Mouse (Mus musculus) limb, embryonic 11.5 days (tissue): ENCODE measurements around the gene Ttc12. TPM values are rescaled to one million over a fixed set of nuclear protein-coding genes. Genes with fewer than 3 reads are reported as not detected.

Experiments used
- ATAC-seq: fragments of 200-750 bp; cut with Nextera tagmentation; 2 replicates; pipeline ENCODE4 v1.8.0; 2017; ENCODE audit warnings: low read depth; ENCODE audit not compliant: insufficient number of reproducible peaks, low FRiP score, low TSS enrichment
- DNase-seq: peaks from one replicate; pipeline ENCODE4 v3.0.0-alpha.2; 2015; ENCODE audit warnings: low spot score
- H3K27ac ChIP-seq: fragments of 300-500 bp; sonication (generic); replicated peaks from 2 replicates; pipeline ENCODE4 v1.5.1; 2014; ENCODE audit warnings: low read depth, mild to moderate bottlenecking, low read length
- H3K27me3 ChIP-seq: fragments of 300-500 bp; sonication (generic); 2 replicates; pipeline ENCODE4 v1.6.1; 2014; ENCODE audit warnings: mild to moderate bottlenecking, low read length, mixed read lengths; ENCODE audit not compliant: control insufficient read depth, insufficient read depth
- H3K36me3 ChIP-seq: fragments of 300-500 bp; sonication (generic); 2 replicates; pipeline ENCODE4 v1.6.1; 2014; ENCODE audit warnings: mild to moderate bottlenecking, low read length, moderate library complexity, mixed read lengths; ENCODE audit not compliant: control insufficient read depth, insufficient read depth
- H3K4me1 ChIP-seq: fragments of 300-500 bp; sonication (generic); 2 replicates; pipeline ENCODE4 v1.6.1; 2014; ENCODE audit warnings: low read length, mixed read lengths; ENCODE audit not compliant: control insufficient read depth, insufficient read depth
- H3K4me2 ChIP-seq: fragments of 300-500 bp; sonication (generic); 2 replicates; pipeline ENCODE4 v1.6.1; 2014; ENCODE audit warnings: low read depth, mild to moderate bottlenecking, moderate library complexity; ENCODE audit not compliant: severe bottlenecking
- H3K4me3 ChIP-seq: fragments of 300-500 bp; sonication (generic); 2 replicates; pipeline ENCODE4 v1.5.1; 2014; ENCODE audit warnings: low read depth, low read length
- H3K9ac ChIP-seq: fragments of 300-500 bp; sonication (generic); 2 replicates; pipeline ENCODE4 v1.6.1; 2014; ENCODE audit warnings: mild to moderate bottlenecking, low read length
- H3K9me3 ChIP-seq: fragments of 300-500 bp; sonication (generic); 2 replicates; pipeline ENCODE4 v1.6.1; 2016; ENCODE audit warnings: low read length; ENCODE audit not compliant: control insufficient read depth
- WGBS: fragments of 180-500 bp; shearing (Covaris S2); extraction: QIAGEN DNeasy Blood & Tissue Kit; methylation state at CpG from one replicate; pipeline ENCODE4 v1.1.7; 2014; 5-methylcytosine and 5-hydroxymethylcytosine counted together
- polyA plus RNA-seq: library from polyadenylated mRNA; unstranded; fragments of >200 nt; fragmentation: Nextera tagmentation; extraction: Ambion mirVana; gene quantifications from 2 replicates; pipeline ENCODE4 v1.2.1, GENCODE M21; 2014

Ttc12 gene
- polyA plus RNA-seq, 1 experiment from 2014 or later, result 1.8 TPM

DNA sequence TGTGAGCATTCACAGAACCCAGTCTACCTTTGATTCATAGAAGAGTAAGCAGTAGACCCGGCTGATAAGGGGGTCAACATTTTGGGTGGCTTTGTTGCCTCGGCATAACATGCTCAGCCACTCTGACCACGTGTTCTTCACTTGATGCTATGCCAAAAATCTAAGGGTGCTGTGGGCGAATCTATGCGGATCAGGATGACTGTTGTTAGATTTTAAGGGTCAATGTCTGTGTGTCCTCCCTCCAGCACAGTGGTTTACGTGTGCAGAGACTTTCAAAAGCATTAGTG lies 1.6 kb upstream of the Ttc12 start:
- no peak overlapping the region for H3K9ac ChIP-seq
- DNase-seq (no peak), ATAC-seq (no peak)
- H3K4me2 ChIP-seq, result no peak overlapping the region
- H3K27ac ChIP-seq, result no peak overlapping the region
- no peaks in the 10 kb centered on the region for H3K9me3 ChIP-seq
- H3K4me3 ChIP-seq, result no peak overlapping the region
- WGBS, result 83% methylated on average over 6 of the region's 6 CpGs
- H3K4me1 ChIP-seq, result peaks cover 10% of the 10 kb centered on the region; the same call in 1 of the 2 replicates
- no peaks in the 10 kb centered on the region for H3K27me3 ChIP-seq
- no peaks in the 10 kb centered on the region for H3K36me3 ChIP-seq

DNA sequence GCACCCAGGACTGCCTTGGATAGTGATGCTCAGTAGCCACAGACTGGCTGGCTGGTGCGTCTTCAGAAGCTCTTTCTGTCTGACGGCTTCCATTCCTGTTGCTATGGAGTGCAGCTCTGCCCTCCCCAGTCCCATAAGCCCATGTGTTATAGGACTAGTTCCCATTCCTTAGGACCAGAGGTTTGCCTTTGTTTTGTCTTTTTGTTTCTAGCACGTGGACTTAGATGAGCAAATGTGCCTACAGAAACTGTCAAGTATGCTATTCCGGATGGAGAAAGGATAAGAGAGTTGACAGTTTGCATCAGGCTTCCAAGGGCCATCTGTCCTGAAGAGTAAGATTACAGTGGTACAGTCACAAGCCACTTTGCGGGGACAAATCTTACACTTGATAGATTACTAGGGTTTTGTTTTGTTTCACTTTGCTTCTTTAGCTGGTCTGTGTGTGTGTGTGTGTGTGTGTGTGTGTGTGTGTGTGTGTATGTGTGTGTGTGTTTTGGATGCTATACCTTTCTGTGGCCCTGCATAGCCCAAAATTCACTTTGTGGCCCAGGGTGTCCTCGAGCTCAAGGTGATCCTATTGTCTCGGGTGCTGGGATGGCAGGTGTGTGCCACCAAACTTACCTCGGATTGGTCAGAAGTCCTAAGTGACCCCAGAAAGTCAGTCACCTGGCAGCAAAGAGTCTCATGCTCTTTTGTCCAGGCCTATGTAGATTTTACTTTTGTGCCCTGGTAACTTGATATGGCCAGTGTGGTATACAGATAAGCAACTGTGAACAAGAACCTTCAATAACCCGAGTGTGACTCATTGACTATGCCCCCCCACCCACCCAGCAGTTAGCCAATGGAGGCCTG lies 1.0 kb upstream of the Ttc12 start:
- Histone ChIP-seq H3K27ac (no peak overlapping the region), H3K9ac (no peak overlapping the region), H3K27me3 (no peaks in the 10 kb centered on the region), H3K4me1 (peaks cover 10% of the 10 kb centered on the region; the same call in 1 of the 2 replicates), H3K4me2 (no peak overlapping the region), H3K9me3 (no peaks in the 10 kb centered on the region), H3K4me3 (peak overlapping the region; percentile 57; the same call in 1 of the 2 replicates), H3K36me3 (no peaks in the 10 kb centered on the region)
- WGBS, result 73% methylated on average over 9 of the region's 9 CpGs
- DNase-seq (peak; percentile 16), ATAC-seq (no peak)

DNA sequence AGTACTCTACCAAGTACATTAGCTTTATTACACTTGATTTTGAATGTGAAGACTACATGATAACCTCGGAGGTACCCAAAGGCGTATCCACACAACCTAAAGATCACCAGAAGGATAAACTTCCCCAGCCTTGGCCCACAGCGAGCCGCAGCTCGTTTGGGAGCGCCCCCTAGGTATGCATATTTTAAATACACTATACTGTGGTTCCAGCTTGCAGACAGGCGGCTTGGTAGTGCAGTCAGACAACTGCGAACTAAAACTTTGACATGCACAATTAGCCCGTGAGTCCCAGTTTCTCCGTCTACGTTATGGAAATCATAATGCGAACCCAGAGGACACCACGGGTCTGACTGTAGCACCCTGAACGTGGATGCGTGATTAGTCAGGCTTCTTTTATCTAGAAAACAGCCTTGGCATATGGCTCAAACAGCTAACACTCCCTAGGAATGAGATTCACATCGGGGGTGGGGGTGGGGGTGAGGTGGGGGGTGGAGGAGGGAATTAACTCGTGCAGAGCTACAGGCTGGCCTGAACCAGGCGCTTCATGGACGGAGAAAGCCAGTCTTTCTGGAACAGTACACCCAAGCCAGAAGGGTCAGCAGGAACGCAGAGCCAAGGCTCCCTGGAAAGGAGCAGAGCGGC lies 654 bp downstream of the Ttc12 start:
- no peak; the same call in 1 of the 2 replicates for ATAC-seq
- 7% methylated on average over 21 of the region's 21 CpGs for WGBS
- no peak overlapping the region for H3K27ac ChIP-seq
- H3K4me1 ChIP-seq, result peaks cover 10% of the 10 kb centered on the region; the same call in 1 of the 2 replicates
- DNase-seq, result peak; percentile 65
- H3K9me3 ChIP-seq, result no peaks in the 10 kb centered on the region
- H3K4me3 ChIP-seq, result peak overlapping the region; percentile 57
- no peaks in the 10 kb centered on the region for H3K27me3 ChIP-seq
- H3K9ac ChIP-seq, result peak overlapping the region; percentile 40; the same call in 1 of the 2 replicates
- peak overlapping the region; percentile 77 for H3K4me2 ChIP-seq
- H3K36me3 ChIP-seq, result no peaks in the 10 kb centered on the region

- Histone ChIP-seq H3K4me3 (no peak overlapping the region), H3K4me2 (no peak overlapping the region), H3K36me3 (no peaks in the 10 kb centered on the region), H3K9me3 (no peaks in the 10 kb centered on the region), H3K4me1 (peaks cover 10% of the 10 kb centered on the region; the same call in 1 of the 2 replicates), H3K9ac (no peak overlapping the region), H3K27me3 (no peaks in the 10 kb centered on the region), H3K27ac (no peak overlapping the region)
- ATAC-seq (no peak), DNase-seq (peak; percentile 40)
- 27% methylated on average over 10 of the region's 10 CpGs for WGBS
These were observed 2.7 kb downstream of the Ttc12 start for GRCm38 (mm10) chr9:49483316-49483715.

GRCm38 (mm10) chr9:49472126-49472525 lies 13.9 kb downstream of the Ttc12 start:
- Histone ChIP-seq H3K36me3 (no peaks in the 10 kb centered on the region), H3K27me3 (no peaks in the 10 kb centered on the region), H3K4me3 (no peak overlapping the region), H3K4me2 (no peak overlapping the region), H3K9ac (no peak overlapping the region), H3K27ac (no peak overlapping the region), H3K4me1 (no peaks in the 10 kb centered on the region), H3K9me3 (no peaks in the 10 kb centered on the region)
- WGBS, result 77% methylated on average over 11 of the region's 11 CpGs
- ATAC-seq (no peak), DNase-seq (no peak)

DNA sequence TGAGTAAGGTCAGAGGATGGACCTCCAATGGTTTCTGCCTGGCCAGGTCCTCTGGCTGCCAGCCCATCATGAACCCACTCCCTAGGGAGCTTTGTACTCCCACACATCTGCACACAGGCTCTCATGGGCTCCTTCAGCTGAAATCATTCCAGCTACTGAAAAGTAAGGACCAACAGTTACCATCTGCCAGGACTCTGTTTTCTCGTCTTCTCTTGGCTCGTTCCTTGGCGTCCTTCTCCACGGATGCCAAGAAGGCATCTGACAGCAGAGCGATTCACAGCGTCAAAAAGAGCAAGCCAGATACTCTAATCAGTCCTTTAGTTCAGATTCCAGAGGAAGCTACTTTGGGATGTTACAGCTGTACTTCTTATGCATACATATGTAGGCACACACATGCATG lies 15.1 kb downstream of the Ttc12 start:
- no peak overlapping the region for H3K4me3 ChIP-seq
- H3K9me3 ChIP-seq, result no peaks in the 10 kb centered on the region
- H3K36me3 ChIP-seq, result no peaks in the 10 kb centered on the region
- no peak for ATAC-seq
- H3K27ac ChIP-seq, result no peak overlapping the region
- DNase-seq, result no peak
- H3K9ac ChIP-seq, result no peak overlapping the region
- H3K4me2 ChIP-seq, result no peak overlapping the region
- H3K4me1 ChIP-seq, result no peaks in the 10 kb centered on the region
- WGBS, result 89% methylated on average over 6 of the region's 6 CpGs
- H3K27me3 ChIP-seq, result no peaks in the 10 kb centered on the region

GRCm38 (mm10) chr9:49470006-49470405 lies 16.0 kb downstream of the Ttc12 start:
- 96% methylated on average over 19 of the region's 19 CpGs for WGBS
- H3K9me3 ChIP-seq, result no peaks in the 10 kb centered on the region
- no peak overlapping the region for H3K4me3 ChIP-seq
- no peaks in the 10 kb centered on the region for H3K36me3 ChIP-seq
- no peak overlapping the region for H3K9ac ChIP-seq
- no peak overlapping the region for H3K4me2 ChIP-seq
- ATAC-seq, result no peak
- no peak overlapping the region for H3K27ac ChIP-seq
- no peak for DNase-seq
- no peaks in the 10 kb centered on the region for H3K4me1 ChIP-seq
- no peaks in the 10 kb centered on the region for H3K27me3 ChIP-seq

DNA sequence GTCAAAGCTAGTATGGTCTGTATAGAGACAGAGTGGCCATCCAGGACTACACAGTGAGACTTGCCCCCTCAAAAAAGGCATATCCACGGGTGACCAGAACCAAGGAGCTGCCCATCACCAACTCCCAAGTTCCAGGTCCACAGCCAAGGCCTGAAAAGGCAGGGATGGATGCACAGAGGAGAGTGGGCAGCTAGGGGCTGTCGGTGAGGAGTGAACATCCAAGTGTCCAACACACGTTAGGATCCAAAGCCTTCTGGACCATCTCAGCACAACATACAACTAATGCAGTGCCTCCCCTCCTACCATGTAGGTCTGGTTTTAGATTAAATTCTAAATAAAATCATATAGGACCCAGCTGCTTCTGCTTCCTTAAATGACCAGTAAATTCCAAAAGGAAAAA lies 29.9 kb downstream of the Ttc12 start:
- Histone ChIP-seq H3K9ac (no peak overlapping the region), H3K36me3 (no peaks in the 10 kb centered on the region), H3K4me3 (no peak overlapping the region), H3K27ac (no peak overlapping the region), H3K27me3 (no peaks in the 10 kb centered on the region), H3K4me1 (no peaks in the 10 kb centered on the region), H3K9me3 (no peaks in the 10 kb centered on the region), H3K4me2 (no peak overlapping the region)
- DNase-seq (no peak), ATAC-seq (no peak)
- 85% methylated on average over 3 of the region's 3 CpGs for WGBS
